ENCODE assay signal across 8 mouse cellular contexts in the genomic region with DNA sequence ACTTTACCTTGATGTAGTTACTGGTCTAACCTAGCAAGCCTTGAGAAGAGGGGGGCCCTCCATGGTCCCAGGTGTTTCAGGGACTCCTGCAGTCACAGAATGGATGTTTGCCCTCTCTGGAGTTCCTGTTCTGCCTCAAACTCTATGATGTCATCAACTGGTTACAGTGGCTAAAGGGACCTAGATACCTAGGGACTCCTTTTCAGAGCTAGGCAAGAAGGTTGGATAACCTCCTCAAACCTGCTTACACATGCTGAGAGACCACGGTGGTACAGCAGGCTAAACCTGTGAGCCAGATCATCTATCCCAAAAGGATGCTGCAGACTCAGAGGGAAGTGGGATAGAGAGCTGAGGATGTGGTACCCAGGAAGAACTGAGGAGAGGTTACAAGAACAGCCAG. TPM values are rescaled to one million over a fixed set of nuclear protein-coding genes. Genes with fewer than 3 reads are reported as not detected.
DNase-seq lines count a peak whose midpoint lies in the region; ATAC-seq and TF ChIP-seq lines count a peak whose summit lies in the region.

A gene (minus strand): TSS at position 101 of the 400 bp plus-strand sequence.

- no peak for ATAC-seq in midbrain, embryonic 16.5 days

- H3K4me2 ChIP-seq in midbrain, embryonic 16.5 days (ENCODE audit: low read length) = no peak within 1 kb of the TSS

- H3K27me3 ChIP-seq in heart, embryonic 10.5 days (ENCODE audit: insufficient read depth, poor library complexity, severe bottlenecking) = peaks cover 3% of the 10 kb centered on the region; the same call in 1 of the 2 replicates
- no peaks in the 10 kb centered on the region for H3K27me3 ChIP-seq in midbrain, embryonic 16.5 days (ENCODE audit: control insufficient read depth, insufficient read depth, low read depth, low read length)

- DNase-seq in layer of hippocampus, adult 2 months (ENCODE audit: low spot score in 2 of 2) = no peak
- no peak for DNase-seq in layer of hippocampus, adult 9-11 months
- DNase-seq in adrenal gland, postnatal 4 days (ENCODE audit: low spot score in 2 of 2) = no peak
- no peak for DNase-seq in heart, embryonic 10.5 days (ENCODE audit: low spot score)
- DNase-seq in layer of hippocampus, postnatal 36 days = no peak
- DNase-seq in ovary, adult 18-20 months (ENCODE audit: low spot score) = no peak
- DNase-seq in right cerebral cortex, postnatal 36 days (ENCODE audit: low spot score in 2 of 2) = no peak

- no peak within 1 kb of the TSS for H3K27ac ChIP-seq in layer of hippocampus, adult 2 months
- H3K27ac ChIP-seq in heart, embryonic 10.5 days = no peak within 1 kb of the TSS
- no peak within 1 kb of the TSS for H3K27ac ChIP-seq in midbrain, embryonic 16.5 days (ENCODE audit: low read length)

- no peaks in the 10 kb centered on the region for H3K9me3 ChIP-seq in heart, embryonic 10.5 days
- no peaks in the 10 kb centered on the region for H3K9me3 ChIP-seq in midbrain, embryonic 16.5 days (replicated peaks; ENCODE audit: control insufficient read depth, low read length, poor library complexity, severe bottlenecking)

- no peaks in the 10 kb centered on the region for H3K36me3 ChIP-seq in heart, embryonic 10.5 days
- no peaks in the 10 kb centered on the region for H3K36me3 ChIP-seq in midbrain, embryonic 16.5 days (ENCODE audit: control insufficient read depth, insufficient read depth, low read length)

- H3K4me1 ChIP-seq in heart, embryonic 10.5 days = no peaks in the 10 kb centered on the region
- no peaks in the 10 kb centered on the region for H3K4me1 ChIP-seq in midbrain, embryonic 16.5 days (ENCODE audit: control insufficient read depth, insufficient read depth, low read length)

- 85% methylated on average over 1 of the region's 1 CpGs for WGBS in heart, embryonic 10.5 days
- WGBS in midbrain, embryonic 16.5 days = 84% methylated on average over 1 of the region's 1 CpGs

- no peak within 1 kb of the TSS for H3K9ac ChIP-seq in midbrain, embryonic 16.5 days (ENCODE audit: low read depth, low read length)

- no peak within 1 kb of the TSS for H3K4me3 ChIP-seq in layer of hippocampus, adult 2 months
- no peak within 1 kb of the TSS for H3K4me3 ChIP-seq in heart, embryonic 10.5 days
- no peak within 1 kb of the TSS for H3K4me3 ChIP-seq in midbrain, embryonic 16.5 days (ENCODE audit: low read depth, low read length)

- TF ChIP-seq CTCF in layer of hippocampus, adult 2 months (conservative IDR thresholded peaks at IDR 0.05) = no peak

RNA-seq across cellular contexts. Expression of the gene that starts here (rescaled TPM):
- total RNA-seq in layer of hippocampus, adult 2 months (2021) = 100 to 1,000 TPM; 292 to 307 TPM
- total RNA-seq in adrenal gland, postnatal 4 days (2021) = 10 to 100 TPM; 36.0 to 49.8 TPM
- polyA plus RNA-seq in heart, embryonic 10.5 days (2016; fragmentation: Nextera tagmentation; extraction: Ambion mirVana) = 157 and 286 TPM in 2 replicates
- total RNA-seq in layer of hippocampus, postnatal 36 days (2021) = 100 to 1,000 TPM; 287 to 297 TPM
- 142 and 155 TPM in 2 replicates for polyA plus RNA-seq in midbrain, embryonic 16.5 days (2015; fragmentation: Nextera tagmentation; extraction: Ambion mirVana)

Comparison
In these comparisons a context has a peak if more than half of its experiments do, and no peak if none do; other contexts are left out.
1. RNA of the gene that starts here (total RNA-seq): 292 to 307 TPM in layer of hippocampus, adult 2 months and 287 to 297 TPM in layer of hippocampus, postnatal 36 days; 36.0 to 49.8 TPM in adrenal gland, postnatal 4 days; every median in the first group is over 4 times any median in the second.